Mouse (Mus musculus): Measurements from ENCODE around the gene Gm44503.

DNA sequence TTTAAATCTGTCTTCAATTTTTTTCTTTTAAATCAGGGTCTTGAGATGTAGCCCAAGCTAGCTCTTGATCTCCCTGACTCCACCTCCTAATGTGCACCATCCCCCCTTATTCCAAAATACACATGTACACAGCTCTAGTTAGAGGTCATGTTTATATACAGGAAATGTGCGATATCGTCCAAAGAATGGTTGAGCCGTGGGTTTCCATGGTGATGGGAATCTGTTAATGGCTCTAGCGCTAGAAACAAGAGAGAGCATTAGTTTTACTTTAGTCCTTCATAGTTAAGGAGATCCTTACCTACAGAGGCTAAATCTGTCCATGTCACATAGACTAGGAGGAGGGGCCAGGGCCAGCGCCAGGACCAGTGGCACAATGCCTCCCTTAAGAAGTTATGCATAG, 91.2 kb downstream of the Gm44503 start:
- TF ChIP-seq CTCF (IDR thresholded peaks at IDR 0.05; ENCODE audit: low read depth, low read length) = no peak
- no peak for TF ChIP-seq GATA2 (IDR thresholded peaks at IDR 0.05; ENCODE audit: borderline replicate concordance, low read depth, low read length)
- no peak for TF ChIP-seq GATA1 (IDR thresholded peaks at IDR 0.05; ENCODE audit: borderline replicate concordance, low read length)

Data from G1E (cell line).